Mouse (Mus musculus): ENCODE data around the gene Cass4. TPM values are rescaled to one million over a fixed set of nuclear protein-coding genes. Genes with fewer than 3 reads are reported as not detected.

Gene Cass4
- polyA plus RNA-seq, 1 experiment from 2014 or later, result 0.16 TPM

- Histone ChIP-seq H3K27me3 (ENCODE audit: control insufficient read depth, insufficient read depth, low read length) (no peaks in the 10 kb centered on the region), H3K4me1 (ENCODE audit: control insufficient read depth, insufficient read depth, low read length) (no peaks in the 10 kb centered on the region; the same call in 1 of the 2 replicates), H3K4me3 (ENCODE audit: low read depth, low read length) (no peak overlapping the region), H3K27ac (ENCODE audit: low read depth, low read length) (no peak overlapping the region), H3K9ac (replicated peaks; ENCODE audit: low read depth, low read length) (no peak overlapping the region), H3K4me2 (ENCODE audit: low read depth, low read length) (no peak overlapping the region), H3K36me3 (ENCODE audit: control insufficient read depth, insufficient read depth, low read length) (no peaks in the 10 kb centered on the region; the same call in 1 of the 2 replicates), H3K9me3 (ENCODE audit: control insufficient read depth, low read length) (no peaks in the 10 kb centered on the region)
- no peak for ATAC-seq (ENCODE audit: low read depth)
- 48% methylated on average over 9 of the region's 9 CpGs for WGBS
Measured at GRCm38 (mm10) chr2:172353218-172353617, 40.4 kb upstream of the Cass4 start.

GRCm38 (mm10) chr2:172354761-172355160, 38.8 kb upstream of the Cass4 start:
- H3K9me3 ChIP-seq (ENCODE audit: control insufficient read depth, low read length), result no peaks in the 10 kb centered on the region
- no peaks in the 10 kb centered on the region for H3K27me3 ChIP-seq (ENCODE audit: control insufficient read depth, insufficient read depth, low read length)
- H3K4me3 ChIP-seq (ENCODE audit: low read depth, low read length), result no peak overlapping the region
- peak; percentile 29; the same call in 1 of the 2 replicates for ATAC-seq (ENCODE audit: low read depth)
- H3K27ac ChIP-seq (ENCODE audit: low read depth, low read length), result no peak overlapping the region
- no peaks in the 10 kb centered on the region for H3K4me1 ChIP-seq (ENCODE audit: control insufficient read depth, insufficient read depth, low read length)
- no peak overlapping the region for H3K9ac ChIP-seq (replicated peaks; ENCODE audit: low read depth, low read length)
- WGBS, result 50% methylated on average over 9 of the region's 9 CpGs
- no peak overlapping the region for H3K4me2 ChIP-seq (ENCODE audit: low read depth, low read length)
- no peaks in the 10 kb centered on the region; the same call in 1 of the 2 replicates for H3K36me3 ChIP-seq (ENCODE audit: control insufficient read depth, insufficient read depth, low read length)

GRCm38 (mm10) chr2:172355833-172356232, 37.8 kb upstream of the Cass4 start:
- no peak overlapping the region for H3K4me2 ChIP-seq (ENCODE audit: low read depth, low read length)
- no peaks in the 10 kb centered on the region for H3K9me3 ChIP-seq (ENCODE audit: control insufficient read depth, low read length)
- no peaks in the 10 kb centered on the region; the same call in 1 of the 2 replicates for H3K36me3 ChIP-seq (ENCODE audit: control insufficient read depth, insufficient read depth, low read length)
- H3K9ac ChIP-seq (replicated peaks; ENCODE audit: low read depth, low read length), result no peak overlapping the region
- H3K4me3 ChIP-seq (ENCODE audit: low read depth, low read length), result no peak overlapping the region
- no peaks in the 10 kb centered on the region for H3K4me1 ChIP-seq (ENCODE audit: control insufficient read depth, insufficient read depth, low read length)
- H3K27ac ChIP-seq (ENCODE audit: low read depth, low read length), result no peak overlapping the region
- ATAC-seq (ENCODE audit: low read depth), result no peak
- 76% methylated on average over 5 of the region's 5 CpGs for WGBS
- no peaks in the 10 kb centered on the region for H3K27me3 ChIP-seq (ENCODE audit: control insufficient read depth, insufficient read depth, low read length)

- ATAC-seq (ENCODE audit: low read depth), result no peak
- H3K9me3 ChIP-seq (ENCODE audit: control insufficient read depth, low read length), result no peaks in the 10 kb centered on the region
- H3K36me3 ChIP-seq (ENCODE audit: control insufficient read depth, insufficient read depth, low read length), result no peaks in the 10 kb centered on the region
- H3K27ac ChIP-seq (ENCODE audit: low read depth, low read length), result no peak overlapping the region
- H3K4me2 ChIP-seq (ENCODE audit: low read depth, low read length), result no peak overlapping the region
- no peak overlapping the region for H3K9ac ChIP-seq (replicated peaks; ENCODE audit: low read depth, low read length)
- H3K27me3 ChIP-seq (ENCODE audit: control insufficient read depth, insufficient read depth, low read length), result no peaks in the 10 kb centered on the region
- WGBS, result 93% methylated on average over 7 of the region's 7 CpGs
- no peak overlapping the region for H3K4me3 ChIP-seq (ENCODE audit: low read depth, low read length)
- H3K4me1 ChIP-seq (ENCODE audit: control insufficient read depth, insufficient read depth, low read length), result no peaks in the 10 kb centered on the region
Measured at GRCm38 (mm10) chr2:172363176-172363575, 30.4 kb upstream of the Cass4 start.

- WGBS, result under 1% methylated on average over 66 of the region's 66 CpGs
- H3K4me2 ChIP-seq (ENCODE audit: low read depth, low read length), result peak within 1 kb of the TSS; percentile 77
- H3K27me3 ChIP-seq (ENCODE audit: control insufficient read depth, insufficient read depth, low read length), result no peaks in the 10 kb centered on the region
- peak within 1 kb of the TSS; percentile 91 for H3K4me3 ChIP-seq (ENCODE audit: low read depth, low read length)
- H3K36me3 ChIP-seq (ENCODE audit: control insufficient read depth, insufficient read depth, low read length), result peaks cover 18% of the 10 kb centered on the region
- H3K9ac ChIP-seq (replicated peaks; ENCODE audit: low read depth, low read length), result peak within 1 kb of the TSS; percentile 88
- peak; percentile 99 for ATAC-seq (ENCODE audit: low read depth)
- H3K9me3 ChIP-seq (ENCODE audit: control insufficient read depth, low read length), result no peaks in the 10 kb centered on the region
- H3K4me1 ChIP-seq (ENCODE audit: control insufficient read depth, insufficient read depth, low read length), result 0 out of 2 replicates have a peak, but pooled peaks cover 7% of the 10 kb centered on the region
- H3K27ac ChIP-seq (ENCODE audit: low read depth, low read length), result peak within 1 kb of the TSS; percentile 82
Measured at GRCm38 (mm10) chr2:172370411-172371223, 23.0 kb upstream of the Cass4 start, which contains the start of the genes Aurka and Cstf1. Gene Aurka (minus strand): TSS chr2:172370535. Gene Cstf1 (plus strand): TSS chr2:172370681.

GRCm38 (mm10) chr2:172371258-172371657, 22.3 kb upstream of the Cass4 start:
- WGBS, result under 1% methylated on average over 11 of the region's 11 CpGs
- Histone ChIP-seq H3K27me3 (ENCODE audit: control insufficient read depth, insufficient read depth, low read length) (no peaks in the 10 kb centered on the region), H3K27ac (ENCODE audit: low read depth, low read length) (no peak overlapping the region), H3K4me2 (ENCODE audit: low read depth, low read length) (peak overlapping the region; percentile 68), H3K9ac (replicated peaks; ENCODE audit: low read depth, low read length) (peak overlapping the region; percentile 88), H3K4me3 (ENCODE audit: low read depth, low read length) (peak overlapping the region; percentile 91), H3K9me3 (ENCODE audit: control insufficient read depth, low read length) (no peaks in the 10 kb centered on the region), H3K36me3 (ENCODE audit: control insufficient read depth, insufficient read depth, low read length) (peaks cover 24% of the 10 kb centered on the region), H3K4me1 (ENCODE audit: control insufficient read depth, insufficient read depth, low read length) (0 out of 2 replicates have a peak, but pooled peaks cover 7% of the 10 kb centered on the region)
- ATAC-seq (ENCODE audit: low read depth), result no peak

- Histone ChIP-seq H3K27ac (ENCODE audit: low read depth, low read length) (no peak overlapping the region), H3K4me1 (ENCODE audit: control insufficient read depth, insufficient read depth, low read length) (0 out of 2 replicates have a peak, but pooled peaks cover 4% of the 10 kb centered on the region), H3K27me3 (ENCODE audit: control insufficient read depth, insufficient read depth, low read length) (no peaks in the 10 kb centered on the region), H3K36me3 (ENCODE audit: control insufficient read depth, insufficient read depth, low read length) (peaks cover 66% of the 10 kb centered on the region), H3K4me3 (ENCODE audit: low read depth, low read length) (no peak overlapping the region), H3K9me3 (ENCODE audit: control insufficient read depth, low read length) (no peaks in the 10 kb centered on the region), H3K9ac (replicated peaks; ENCODE audit: low read depth, low read length) (no peak overlapping the region), H3K4me2 (ENCODE audit: low read depth, low read length) (no peak overlapping the region)
- WGBS, result 93% methylated on average over 4 of the region's 4 CpGs
- no peak for ATAC-seq (ENCODE audit: low read depth)
Measured at GRCm38 (mm10) chr2:172376551-172376950, 17.0 kb upstream of the Cass4 start.

- WGBS, result 82% methylated on average over 5 of the region's 5 CpGs
- ATAC-seq (ENCODE audit: low read depth), result no peak
Measured at GRCm38 (mm10) chr2:172376999-172377515, 16.5 kb upstream of the Cass4 start.

GRCm38 (mm10) chr2:172378332-172378731, 15.3 kb upstream of the Cass4 start:
- Histone ChIP-seq H3K4me3 (ENCODE audit: low read depth, low read length) (no peak overlapping the region), H3K27ac (ENCODE audit: low read depth, low read length) (no peak overlapping the region), H3K9ac (replicated peaks; ENCODE audit: low read depth, low read length) (no peak overlapping the region), H3K9me3 (ENCODE audit: control insufficient read depth, low read length) (no peaks in the 10 kb centered on the region), H3K4me1 (ENCODE audit: control insufficient read depth, insufficient read depth, low read length) (no peaks in the 10 kb centered on the region), H3K27me3 (ENCODE audit: control insufficient read depth, insufficient read depth, low read length) (no peaks in the 10 kb centered on the region), H3K36me3 (ENCODE audit: control insufficient read depth, insufficient read depth, low read length) (peaks cover 73% of the 10 kb centered on the region), H3K4me2 (ENCODE audit: low read depth, low read length) (no peak overlapping the region)
- no peak for ATAC-seq (ENCODE audit: low read depth)
- WGBS, result 72% methylated on average over 7 of the region's 7 CpGs

More at GRCm38 (mm10) chr2:172376999-172377515, 16.5 kb upstream of the Cass4 start:
- Histone ChIP-seq H3K9me3 (ENCODE audit: control insufficient read depth, low read length) (no peaks in the 10 kb centered on the region), H3K36me3 (ENCODE audit: control insufficient read depth, insufficient read depth, low read length) (peaks cover 71% of the 10 kb centered on the region), H3K27me3 (ENCODE audit: control insufficient read depth, insufficient read depth, low read length) (no peaks in the 10 kb centered on the region), H3K27ac (ENCODE audit: low read depth, low read length) (no peak overlapping the region), H3K9ac (replicated peaks; ENCODE audit: low read depth, low read length) (no peak overlapping the region), H3K4me1 (ENCODE audit: control insufficient read depth, insufficient read depth, low read length) (no peaks in the 10 kb centered on the region), H3K4me3 (ENCODE audit: low read depth, low read length) (no peak overlapping the region), H3K4me2 (ENCODE audit: low read depth, low read length) (no peak overlapping the region)
